Mouse (Mus musculus) olfactory bulb, adult 2 months (tissue): ENCODE results near the gene Gm5447.

Experiments used
- CTCF ChIP-seq: fragments of 200-500 bp; IDR thresholded peaks from 2 replicates; pipeline ENCODE4 v1.5.1; 2012; ENCODE audit warnings: low read depth, mild to moderate bottlenecking, low read length, moderate library complexity; ENCODE audit not compliant: insufficient read depth
- POLR2A ChIP-seq: fragments of 200-500 bp; IDR thresholded peaks from 2 replicates; pipeline ENCODE4 v1.6.1; 2012; ENCODE audit warnings: mild to moderate bottlenecking, low read depth, low read length, moderate library complexity; ENCODE audit not compliant: insufficient read depth

- no peak for TF ChIP-seq CTCF
- TF ChIP-seq POLR2A, result no peak
These were observed 11.2 kb downstream of the Gm5447 start for GRCm38 (mm10) chr13:30985275-30985597.
